ENCODE assay signal across 8 mouse cellular contexts in the genomic region with DNA sequence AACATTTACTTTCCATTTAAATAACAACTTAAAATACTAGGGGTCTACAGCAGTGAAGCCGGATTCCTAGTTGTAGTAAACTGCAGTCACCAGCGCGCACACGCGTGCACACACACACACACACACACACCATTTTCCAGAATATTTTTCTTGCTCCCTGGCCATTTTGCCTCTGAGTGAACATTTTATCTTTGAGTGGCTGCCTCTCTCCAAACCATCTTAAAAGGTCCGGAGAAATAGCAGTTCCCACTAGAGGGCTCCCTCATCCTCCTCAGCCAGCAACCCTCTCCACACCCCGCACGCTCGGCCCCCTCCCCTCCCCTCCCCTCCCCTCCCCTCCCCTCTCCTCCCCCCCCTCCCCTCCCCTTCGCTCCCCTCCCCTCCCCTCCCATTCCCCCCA. TPM values are rescaled to one million over a fixed set of nuclear protein-coding genes. Genes with fewer than 3 reads are reported as not detected.
DNase-seq lines count a peak whose midpoint lies in the region; ATAC-seq and TF ChIP-seq lines count a peak whose summit lies in the region.

No protein-coding gene starts in this region.

- ATAC-seq in forebrain, embryonic 13.5 days: peak; percentile 63; the same call in 1 of the 2 replicates
- ATAC-seq in intestine, embryonic 16.5 days: no peak
- ATAC-seq in lung, postnatal 0 days: peak; percentile 37; the same call in 1 of the 2 replicates

- no peaks in the 10 kb centered on the region for H3K27me3 ChIP-seq in forebrain, embryonic 13.5 days
- H3K27me3 ChIP-seq in intestine, embryonic 16.5 days (replicated peaks; ENCODE audit: control insufficient read depth, insufficient read depth, low read length): no peaks in the 10 kb centered on the region
- no peaks in the 10 kb centered on the region for H3K27me3 ChIP-seq in lung, postnatal 0 days (replicated peaks; ENCODE audit: insufficient read depth, low read length)
- H3K27me3 ChIP-seq in small intestine, adult 2 months (ENCODE audit: control insufficient read depth, insufficient read depth, low read length): no peaks in the 10 kb centered on the region

- peak; percentile 59 for TF ChIP-seq CTCF in lung, postnatal 0 days (IDR thresholded peaks at IDR 0.05)
- peak; percentile 17; the same call in 1 of the 2 replicates for TF ChIP-seq CTCF in small intestine, adult 2 months (IDR thresholded peaks at IDR 0.05; ENCODE audit: extremely low read depth, insufficient read length, insufficient replicate concordance, low read depth, low read length)

- H3K27ac ChIP-seq in forebrain, embryonic 13.5 days: peak overlapping the region; percentile 35; the same call in 1 of the 2 replicates
- no peak overlapping the region for H3K27ac ChIP-seq in intestine, embryonic 16.5 days (ENCODE audit: low read length)
- no peak overlapping the region for H3K27ac ChIP-seq in lung, postnatal 0 days (ENCODE audit: low read length)
- no peak overlapping the region for H3K27ac ChIP-seq in small intestine, adult 2 months (ENCODE audit: insufficient read depth, low read depth, low read length)

- no peak overlapping the region for H3K4me3 ChIP-seq in forebrain, embryonic 13.5 days
- H3K4me3 ChIP-seq in intestine, embryonic 16.5 days (ENCODE audit: low read length): no peak overlapping the region
- no peak overlapping the region for H3K4me3 ChIP-seq in lung, postnatal 0 days (ENCODE audit: low read depth, low read length)
- no peak overlapping the region for H3K4me3 ChIP-seq in small intestine, adult 2 months (ENCODE audit: low read depth, low read length)

- no peak for TF ChIP-seq POLR2A in small intestine, adult 2 months (IDR thresholded peaks at IDR 0.05; ENCODE audit: low read depth, low read length)

- peak; percentile 74 for DNase-seq in layer of hippocampus, adult 11-12 months (ENCODE audit: low spot score)
- DNase-seq in layer of hippocampus, postnatal 36 days: no peak
- DNase-seq in adrenal gland, postnatal 25 days: peak; percentile 22
- peak; percentile 87 for DNase-seq in lung, postnatal 0 days (ENCODE audit: low spot score)
- DNase-seq in urinary bladder, adult 2 months (ENCODE audit: low spot score): no peak

- H3K9me3 ChIP-seq in forebrain, embryonic 13.5 days (replicated peaks): no peaks in the 10 kb centered on the region
- no peaks in the 10 kb centered on the region for H3K9me3 ChIP-seq in intestine, embryonic 16.5 days (ENCODE audit: control insufficient read depth, low read length)
- H3K9me3 ChIP-seq in lung, postnatal 0 days (ENCODE audit: low read length): no peaks in the 10 kb centered on the region

- TF ChIP-seq EP300 in lung, postnatal 0 days (IDR thresholded peaks at IDR 0.05): no peak

- H3K4me1 ChIP-seq in forebrain, embryonic 13.5 days: peaks cover 5% of the 10 kb centered on the region; the same call in 1 of the 2 replicates
- H3K4me1 ChIP-seq in intestine, embryonic 16.5 days (ENCODE audit: control insufficient read depth, insufficient read depth, low read length): 0 out of 2 replicates have a peak, but pooled peaks cover 2% of the 10 kb centered on the region
- no peaks in the 10 kb centered on the region for H3K4me1 ChIP-seq in lung, postnatal 0 days (ENCODE audit: insufficient read depth, low read depth, low read length)
- no peaks in the 10 kb centered on the region for H3K4me1 ChIP-seq in small intestine, adult 2 months (ENCODE audit: control insufficient read depth, insufficient read depth, insufficient read length, low read length)

- 37% methylated on average over 6 of the region's 10 CpGs for WGBS in forebrain, embryonic 13.5 days
- WGBS in intestine, embryonic 16.5 days: 19% methylated on average over 9 of the region's 10 CpGs
- 26% methylated on average over 6 of the region's 10 CpGs for WGBS in lung, postnatal 0 days
- WGBS in small intestine, adult 2 months: 36% methylated on average over 8 of the region's 10 CpGs

- peak overlapping the region; percentile 41 for H3K4me2 ChIP-seq in forebrain, embryonic 13.5 days
- H3K4me2 ChIP-seq in intestine, embryonic 16.5 days (ENCODE audit: low read depth, low read length): peak overlapping the region; percentile 26; the same call in 1 of the 2 replicates
- 0 out of 2 replicates have a peak overlapping the region, but pooled peaks have one; percentile 3 for H3K4me2 ChIP-seq in lung, postnatal 0 days (replicated peaks; ENCODE audit: low read depth, low read length)

- H3K9ac ChIP-seq in forebrain, embryonic 13.5 days: no peak overlapping the region
- no peak overlapping the region for H3K9ac ChIP-seq in intestine, embryonic 16.5 days (ENCODE audit: low read depth, low read length)
- H3K9ac ChIP-seq in lung, postnatal 0 days (replicated peaks; ENCODE audit: low read depth): no peak overlapping the region

- no peaks in the 10 kb centered on the region for H3K36me3 ChIP-seq in forebrain, embryonic 13.5 days (ENCODE audit: poor library complexity, severe bottlenecking)
- no peaks in the 10 kb centered on the region for H3K36me3 ChIP-seq in intestine, embryonic 16.5 days (ENCODE audit: control insufficient read depth, insufficient read depth, low read length)
- H3K36me3 ChIP-seq in lung, postnatal 0 days (ENCODE audit: insufficient read depth, low read length): no peaks in the 10 kb centered on the region
- no peaks in the 10 kb centered on the region for H3K36me3 ChIP-seq in small intestine, adult 2 months (ENCODE audit: control insufficient read depth, insufficient read depth, low read length)

RNA-seq across cellular contexts. Expression of gene Tpt1, which starts 25.7 kb away (rescaled TPM):
- total RNA-seq in layer of hippocampus, postnatal 36 days (2021): 100 to 1,000 TPM; 921 to 999 TPM
- total RNA-seq in adrenal gland, postnatal 25 days (2021): 2,613 and 2,647 TPM in 2 replicates
- 977 and 1,124 TPM in 2 replicates for polyA plus RNA-seq in forebrain, embryonic 13.5 days (2015; fragmentation: Nextera tagmentation; extraction: Ambion mirVana)
- 829 and 857 TPM in 2 replicates for polyA plus RNA-seq in intestine, embryonic 16.5 days (2015; fragmentation: Nextera tagmentation; extraction: Ambion mirVana)
- polyA plus RNA-seq in lung, postnatal 0 days (2015; fragmentation: Nextera tagmentation; extraction: Ambion mirVana): 1,257 and 1,264 TPM in 2 replicates
- 1,560 and 1,973 TPM in 2 replicates for polyA plus RNA-seq in small intestine, adult 2 months (2012; rRNA removed)
- 2,550 and 3,005 TPM in 2 replicates for polyA plus RNA-seq in urinary bladder, adult 2 months (2012; rRNA removed)

Comparison
In these comparisons a context has a peak if more than half of its experiments do, and no peak if none do; other contexts are left out.
1. DNase-seq: peak in layer of hippocampus, adult 11-12 months (single experiment), adrenal gland, postnatal 25 days (single experiment) and lung, postnatal 0 days (single experiment); none in layer of hippocampus, postnatal 36 days (0 of 2) and urinary bladder, adult 2 months (single experiment).
2. Peak in every context shown above with its lines, with median percentiles within 50 percentile points of each other: H3K4me2 ChIP-seq.